Mouse (Mus musculus) cerebellum, adult 9-10 months (tissue): ENCODE results near the gene Lrrc8d.
"Not testable (repeated sequence)": the region's sequence is repeated elsewhere in the genome, so short reads cannot be mapped to it uniquely, and the experiment has no call there.

Experiments used
- DNase-seq: peaks from one replicate; pipeline ENCODE4 v3.0.0; 2022

Lrrc8d gene

GRCm38 (mm10) chr5:105865110-105865628, 165.4 kb downstream of the Lrrc8d start:
- DNase-seq = not testable (repeated sequence)

- no peak for DNase-seq
Measured at GRCm38 (mm10) chr5:105867427-105867826, 167.7 kb downstream of the Lrrc8d start.

- no peak for DNase-seq
Measured at GRCm38 (mm10) chr5:105867841-105868447, 168.2 kb downstream of the Lrrc8d start.

GRCm38 (mm10) chr5:105868593-105868992, 168.8 kb downstream of the Lrrc8d start:
- DNase-seq = peak; percentile 86

- no peak for DNase-seq
Measured at GRCm38 (mm10) chr5:105869739-105870138, 170.0 kb downstream of the Lrrc8d start.

- DNase-seq = no peak
Measured at GRCm38 (mm10) chr5:105871140-105871539, 171.4 kb downstream of the Lrrc8d start.

- no peak for DNase-seq
Measured at GRCm38 (mm10) chr5:105872176-105872575, 172.4 kb downstream of the Lrrc8d start.

GRCm38 (mm10) chr5:105872916-105873315, 173.1 kb downstream of the Lrrc8d start:
- DNase-seq = no peak

- DNase-seq = no peak
Measured at GRCm38 (mm10) chr5:105873774-105874173, 174.0 kb downstream of the Lrrc8d start.

GRCm38 (mm10) chr5:105874476-105874875, 174.7 kb downstream of the Lrrc8d start:
- no peak for DNase-seq

- peak; percentile 82 for DNase-seq
Measured at GRCm38 (mm10) chr5:105876068-105876924, 176.5 kb downstream of the Lrrc8d start, which contains the start of gene Zfp326. Gene Zfp326, plus strand, starts transcription at chr5:105876565.

GRCm38 (mm10) chr5:105876925-105877774, 177.4 kb downstream of the Lrrc8d start:
- DNase-seq = peak; percentile 30
